Mouse (Mus musculus) mesoderm, embryonic 11.5 days (tissue): ENCODE measurements at regions not wholly inside any gene's neighbourhood (a gene's known extent, or its start where the extent isn't known, plus 50 kb on each side); places are given as distances from the start of the nearest gene placed in this dataset.

Experiments used
- DNase-seq: peaks from one replicate; pipeline ENCODE4 v3.0.0-alpha.2; 2012; ENCODE audit warnings: low read depth, low spot score

DNA sequence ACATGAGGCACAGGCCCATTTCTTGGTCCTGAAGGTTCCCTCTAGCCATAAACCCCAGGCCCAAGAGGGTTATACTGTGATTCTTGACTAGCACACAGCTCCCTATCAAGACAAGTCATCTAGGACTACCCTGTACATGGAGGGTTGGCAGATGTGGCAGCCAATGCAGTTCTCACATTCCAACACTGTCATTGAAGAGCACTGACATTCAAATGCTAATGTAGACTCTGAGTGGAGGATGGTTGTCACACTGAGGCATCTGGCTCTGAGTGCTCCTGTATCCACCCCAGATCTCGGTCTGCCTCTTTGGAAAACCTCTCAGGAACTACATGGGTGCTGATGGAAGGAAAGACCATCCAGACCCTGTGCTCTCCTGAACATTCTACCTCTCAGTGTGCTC, 900.5 kb upstream of the 1700015G11Rik start:
- no peak for DNase-seq

DNA sequence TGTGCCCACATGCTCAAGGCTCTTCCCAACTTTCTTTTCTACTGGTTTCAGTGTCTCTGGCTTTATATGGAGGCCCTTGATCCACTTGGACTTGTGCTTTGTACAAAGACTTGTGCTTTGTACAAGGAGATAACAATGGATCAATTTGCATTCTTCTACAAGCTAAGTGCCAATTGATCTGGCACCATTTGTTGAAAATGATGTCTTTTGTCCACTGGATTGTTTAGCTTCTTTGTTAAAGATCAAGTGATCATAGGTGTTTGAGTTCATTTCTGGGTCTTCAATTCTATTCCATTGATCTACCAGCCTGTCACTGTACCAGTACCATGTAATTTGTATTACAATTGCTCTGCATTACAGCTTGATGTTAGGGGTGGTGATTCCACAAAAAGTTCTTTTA, 895.8 kb upstream of the 1700015G11Rik start:
- DNase-seq: no peak

DNA sequence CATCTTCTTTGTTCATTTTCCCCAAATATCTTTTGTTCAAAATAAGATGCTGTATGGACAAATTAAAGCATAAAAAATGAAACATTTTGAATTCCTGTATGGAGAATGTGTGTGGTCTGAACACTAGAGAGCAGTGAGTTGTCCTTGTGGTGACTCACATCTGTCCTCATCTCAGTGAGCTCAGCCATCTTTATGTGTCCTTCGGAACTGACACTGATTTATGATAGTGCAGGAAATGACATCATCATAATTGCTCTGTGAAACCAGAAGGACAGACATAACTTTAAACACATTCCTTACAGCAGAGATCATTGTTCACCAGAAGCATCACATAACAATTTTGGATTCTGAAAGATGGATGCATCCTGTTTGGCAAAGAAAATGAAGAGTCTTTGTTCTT, 850.2 kb upstream of the 1700015G11Rik start:
- DNase-seq: peak; percentile 3

DNA sequence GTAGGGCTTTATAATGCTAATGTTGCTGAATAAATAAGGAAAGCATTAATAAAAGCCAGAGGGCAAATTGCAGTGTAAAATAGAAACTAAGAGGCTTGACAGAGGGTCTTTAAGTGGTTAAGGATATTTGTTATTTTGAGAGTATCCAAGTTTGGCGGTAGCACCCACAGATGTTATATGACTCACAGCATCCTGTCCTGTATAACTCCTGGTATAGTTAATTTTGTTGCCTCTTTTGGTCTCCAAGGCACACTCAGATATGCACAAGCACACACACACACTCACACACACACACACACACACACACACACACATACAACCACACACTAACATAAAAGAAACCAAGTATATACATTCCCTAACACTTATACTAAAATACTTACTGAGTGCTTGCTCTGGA, 806.8 kb upstream of the 1700015G11Rik start:
- DNase-seq: no peak

DNA sequence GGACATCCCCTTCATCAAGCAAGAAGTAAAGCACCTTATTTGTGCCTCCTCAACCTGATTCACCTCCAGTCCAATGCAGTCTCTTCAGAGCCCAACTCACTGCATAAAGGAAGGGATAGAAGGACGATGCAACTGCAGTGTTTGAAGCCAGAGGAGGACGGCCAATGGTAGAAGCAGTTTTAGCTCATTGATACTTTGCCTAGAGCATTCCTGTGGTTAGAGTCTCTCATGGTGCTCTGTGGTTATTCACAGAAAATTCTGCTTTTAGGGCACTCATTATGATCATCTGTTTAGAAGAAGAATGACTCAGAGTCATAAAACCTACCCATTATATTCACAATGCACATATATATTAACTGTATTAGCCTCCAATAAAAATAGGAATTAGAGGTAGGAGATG, 792.6 kb upstream of the 1700015G11Rik start:
- no peak for DNase-seq
